Mouse (Mus musculus): ENCODE measurements at regions not wholly inside any gene's neighbourhood (a gene's known extent, or its start where the extent isn't known, plus 50 kb on each side); places are given as distances from the start of the nearest gene placed in this dataset.

DNA sequence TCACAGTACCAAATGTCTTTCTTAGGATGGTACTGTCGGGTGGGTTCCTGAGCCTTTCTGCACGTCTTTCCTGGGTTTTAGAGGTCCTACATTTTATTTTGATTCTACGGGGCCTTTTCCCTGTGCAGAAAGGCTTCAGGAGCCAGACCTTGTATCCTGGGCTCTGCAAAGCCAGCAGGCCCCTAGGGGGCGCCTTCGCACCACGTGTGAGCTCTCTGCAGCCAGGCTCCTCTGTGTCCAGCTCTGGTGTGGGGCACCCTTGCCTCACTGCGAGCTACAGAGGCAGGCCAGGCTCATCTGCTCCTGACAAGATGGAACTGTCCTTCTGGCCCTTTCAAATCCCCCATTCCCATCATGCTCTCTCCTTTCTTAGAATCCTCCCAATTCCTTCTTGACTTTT is 53.3 kb upstream of the Usp3 start:
- DNase-seq (ENCODE audit: low spot score): peak; percentile 95

DNA sequence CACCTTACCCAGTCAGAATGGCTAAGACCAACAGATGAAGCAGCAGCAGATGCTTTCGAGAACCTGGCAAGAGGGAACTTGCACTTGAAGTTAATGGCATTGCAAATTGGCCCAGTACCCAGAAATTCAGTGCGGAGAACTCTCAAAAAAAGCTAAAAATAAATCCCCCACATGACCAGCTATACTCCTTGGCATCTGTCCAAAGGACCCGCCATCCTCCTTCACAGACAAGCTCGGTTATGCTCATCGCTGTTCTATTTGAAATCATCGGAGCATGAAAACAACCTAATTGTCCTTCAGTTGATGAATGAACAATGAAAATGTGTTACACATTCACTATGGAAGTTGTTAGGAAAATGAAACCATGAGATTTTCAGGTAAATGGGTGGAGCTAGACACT is 58.4 kb upstream of the Usp3 start:
- DNase-seq (ENCODE audit: low spot score): peak; percentile 91

DNA sequence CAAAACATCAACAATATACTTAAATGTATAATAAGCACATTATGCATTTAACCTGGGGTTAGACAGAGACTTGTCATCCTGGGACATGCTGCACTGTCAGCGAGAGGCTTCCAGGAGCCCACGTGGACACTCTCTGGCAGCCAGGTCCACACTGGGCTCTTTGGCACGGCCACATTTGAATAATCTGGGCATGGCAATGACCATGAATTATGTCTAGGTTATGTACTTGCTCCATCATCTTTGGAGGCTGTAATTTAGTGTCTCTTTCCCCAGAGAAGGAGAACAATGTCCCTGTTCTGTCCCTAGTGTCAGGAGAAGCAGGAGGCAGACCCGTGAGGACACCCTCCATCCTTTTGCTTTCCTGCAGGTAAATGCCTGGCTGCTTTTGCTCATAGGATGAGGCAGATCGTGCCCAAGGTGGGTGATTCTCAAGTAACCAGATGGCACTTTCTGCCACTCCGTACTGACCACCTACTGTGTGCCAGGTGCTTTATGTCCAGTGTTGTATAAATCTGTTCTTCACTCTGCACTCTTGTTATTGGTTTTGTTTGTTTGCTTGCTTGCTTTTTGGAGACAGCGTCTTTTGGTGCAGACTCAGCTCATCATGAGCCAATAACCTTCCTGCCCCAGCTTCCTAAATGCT is 56.2 kb upstream of the Car12 start:
- DNase-seq (ENCODE audit: low spot score): no peak

DNA sequence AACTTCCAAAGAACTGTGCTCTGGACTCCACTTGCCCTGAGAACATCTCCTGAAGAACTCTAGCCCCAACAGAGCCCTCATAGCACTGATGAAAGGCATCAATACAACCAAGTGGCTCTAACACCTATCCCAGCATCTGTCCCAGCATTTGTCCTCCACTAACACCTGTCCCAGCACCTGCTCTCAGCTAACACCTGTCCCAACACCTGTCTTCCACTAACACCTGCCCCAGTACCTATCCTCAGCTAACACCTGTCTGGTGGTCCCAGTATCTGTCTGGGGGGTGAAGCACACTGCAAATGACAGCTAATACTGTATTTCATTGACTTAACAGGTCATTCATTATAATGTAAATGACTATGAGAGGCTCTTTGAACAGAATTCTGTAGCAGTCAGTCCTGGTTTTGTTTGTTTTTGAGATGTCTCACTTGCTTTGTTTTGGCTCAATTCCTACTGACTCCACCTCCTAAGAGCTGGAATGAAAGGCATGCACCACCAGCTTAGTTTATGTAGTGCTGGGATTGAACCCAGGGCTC is 54.7 kb upstream of the Car12 start:
- DNase-seq (ENCODE audit: low spot score): no peak

DNA sequence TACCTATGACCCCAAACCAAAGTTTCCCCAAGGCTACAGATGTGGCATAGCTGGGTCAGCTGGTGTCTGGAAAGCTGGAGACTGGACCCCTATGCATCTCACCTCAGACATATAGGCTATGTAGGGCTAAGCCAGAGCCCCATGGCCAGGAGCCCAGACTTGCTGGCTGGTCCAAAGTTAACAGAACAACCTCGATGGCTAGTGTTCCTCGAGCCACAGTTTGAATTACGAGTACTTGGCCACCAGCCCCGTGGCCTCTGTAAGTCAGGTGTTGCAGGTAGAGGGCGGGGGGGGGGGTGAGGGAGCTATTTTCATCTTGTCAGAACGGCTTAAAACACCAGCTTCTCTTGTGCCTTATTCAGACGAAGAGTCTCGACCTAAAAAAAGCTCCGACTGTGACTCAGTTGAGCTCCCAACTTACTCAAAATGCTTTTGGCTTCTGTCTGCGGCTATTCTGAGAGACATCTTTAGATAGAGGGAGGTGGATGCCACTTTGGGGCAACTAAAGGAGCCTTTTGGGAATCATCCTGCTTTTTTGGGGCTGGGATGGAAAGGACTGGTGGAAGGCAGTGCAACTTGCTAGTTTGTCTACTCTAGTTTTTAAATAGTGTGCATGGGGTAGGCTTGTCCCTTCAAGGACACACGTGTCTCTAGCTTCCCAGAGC is 53.6 kb upstream of the Car12 start:
- DNase-seq (ENCODE audit: low spot score): no peak

DNA sequence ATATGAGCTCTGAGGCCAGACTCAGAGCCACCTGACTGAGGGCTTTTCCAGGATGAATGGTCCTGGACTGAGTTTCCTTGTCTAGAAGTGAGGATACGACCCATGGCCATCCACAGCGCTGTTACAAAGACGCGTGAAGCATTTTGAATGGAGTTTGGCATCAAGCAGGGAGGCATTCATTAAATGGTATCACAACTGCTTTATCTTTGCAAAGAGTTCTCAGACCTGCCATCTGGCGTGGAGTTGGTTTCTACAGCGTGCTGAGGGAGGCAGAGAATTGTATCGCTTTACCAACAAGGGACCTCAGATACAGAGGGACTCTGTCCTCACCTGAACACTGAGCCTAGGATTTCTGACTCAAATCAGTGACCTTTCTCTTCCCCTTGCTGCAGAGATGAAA is 51.9 kb upstream of the Car12 start:
- no peak for DNase-seq (ENCODE audit: low spot score)

DNA sequence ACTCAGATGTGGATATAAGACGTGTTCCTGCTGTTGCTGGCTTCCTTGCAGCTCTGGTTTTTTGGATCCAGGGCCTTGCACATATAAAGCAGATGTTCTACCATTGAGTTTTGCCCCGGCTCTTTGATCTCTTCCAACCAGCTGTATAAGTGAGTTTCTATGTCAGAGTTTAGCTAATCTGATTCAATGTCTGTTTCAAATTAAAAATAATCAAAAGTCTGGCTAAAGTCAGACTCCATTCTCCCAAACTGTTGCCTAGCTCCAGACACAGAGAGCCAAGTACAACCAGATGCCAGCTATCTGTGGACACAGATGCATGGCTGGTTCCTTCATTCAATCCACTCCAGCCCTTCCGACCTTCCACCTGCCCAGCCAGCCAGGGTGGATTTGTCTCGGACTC is 51.0 kb upstream of the Car12 start:
- DNase-seq (ENCODE audit: low spot score): no peak
